Comparison of ENCODE assay signal across 8 mouse cellular contexts in genomic region chr10:13965974-13966829, GRCm38 (mm10). TPM values are rescaled to one million over a fixed set of nuclear protein-coding genes. Genes with fewer than 3 reads are reported as not detected.
DNase-seq lines count a peak whose midpoint lies in the region; ATAC-seq and TF ChIP-seq lines count a peak whose summit lies in the region.

Gene Hivep2 (plus strand): TSS chr10:13966075.

- H3K36me3 ChIP-seq in forebrain, embryonic 10.5 days (replicated peaks), result no peaks in the 10 kb centered on the region
- no peaks in the 10 kb centered on the region for H3K36me3 ChIP-seq in heart, embryonic 16.5 days (ENCODE audit: control insufficient read depth, insufficient read depth)
- no peaks in the 10 kb centered on the region for H3K36me3 ChIP-seq in liver, embryonic 16.5 days (ENCODE audit: control insufficient read depth, insufficient read depth)

- H3K27ac ChIP-seq in forebrain, embryonic 10.5 days, result peak within 1 kb of the TSS; percentile 93
- peak within 1 kb of the TSS; percentile 99 for H3K27ac ChIP-seq in heart, embryonic 16.5 days (ENCODE audit: low read length)
- peak within 1 kb of the TSS; percentile 59 for H3K27ac ChIP-seq in liver, embryonic 16.5 days (ENCODE audit: low read length)
- H3K27ac ChIP-seq in olfactory bulb, adult 2 months (ENCODE audit: insufficient read depth, low read depth, low read length), result peak within 1 kb of the TSS; percentile 100

- H3K9ac ChIP-seq in heart, embryonic 16.5 days (ENCODE audit: low read length), result peak within 1 kb of the TSS; percentile 92
- peak within 1 kb of the TSS; percentile 57 for H3K9ac ChIP-seq in liver, embryonic 16.5 days (ENCODE audit: low read depth, low read length)

- peak within 1 kb of the TSS; percentile 98 for H3K4me2 ChIP-seq in heart, embryonic 16.5 days (ENCODE audit: low read depth, low read length)
- peak within 1 kb of the TSS; percentile 74 for H3K4me2 ChIP-seq in liver, embryonic 16.5 days (ENCODE audit: low read depth, low read length)

- peak within 1 kb of the TSS; percentile 77 for H3K4me3 ChIP-seq in forebrain, embryonic 10.5 days
- peak within 1 kb of the TSS; percentile 92 for H3K4me3 ChIP-seq in heart, embryonic 16.5 days (ENCODE audit: low read length)
- peak within 1 kb of the TSS; percentile 65 for H3K4me3 ChIP-seq in liver, embryonic 16.5 days (ENCODE audit: low read depth, low read length)
- H3K4me3 ChIP-seq in olfactory bulb, adult 2 months (ENCODE audit: insufficient read depth, low read depth, low read length), result peak within 1 kb of the TSS; percentile 100

- H3K27me3 ChIP-seq in forebrain, embryonic 10.5 days (ENCODE audit: poor library complexity, severe bottlenecking), result peaks cover 60% of the 10 kb centered on the region
- no peaks in the 10 kb centered on the region for H3K27me3 ChIP-seq in heart, embryonic 16.5 days (ENCODE audit: control insufficient read depth, insufficient read depth, low read length)
- H3K27me3 ChIP-seq in liver, embryonic 16.5 days (ENCODE audit: control insufficient read depth, insufficient read depth, low read depth, low read length), result peaks cover 54% of the 10 kb centered on the region

- TF ChIP-seq CTCF in olfactory bulb, adult 2 months (IDR thresholded peaks at IDR 0.05; ENCODE audit: insufficient read depth, low read depth, low read length), result no peak

- no peaks in the 10 kb centered on the region for H3K9me3 ChIP-seq in forebrain, embryonic 10.5 days
- H3K9me3 ChIP-seq in heart, embryonic 16.5 days (replicated peaks; ENCODE audit: control insufficient read depth, low read length), result no peaks in the 10 kb centered on the region
- H3K9me3 ChIP-seq in liver, embryonic 16.5 days (replicated peaks; ENCODE audit: control insufficient read depth, low read length), result no peaks in the 10 kb centered on the region

- TF ChIP-seq POLR2A in olfactory bulb, adult 2 months (IDR thresholded peaks at IDR 0.05; ENCODE audit: insufficient read depth, low read depth, low read length), result no peak

- DNase-seq in CD4-positive, CD25-positive, alpha-beta regulatory T cell, adult 2 months (ENCODE audit: low read depth, low spot score), result peak; percentile 70
- peak; percentile 80 for DNase-seq in adrenal gland, postnatal 14 days
- DNase-seq in forebrain, embryonic 10.5 days (ENCODE audit: extremely low spot score, low spot score), result peak; percentile 67
- peak; percentile 49 to 70 for DNase-seq in kidney, postnatal 36 days
- peak; percentile 78 for DNase-seq in thymus, postnatal 4 days

- under 1% methylated on average over 66 of the region's 67 CpGs for WGBS in forebrain, embryonic 10.5 days
- WGBS in heart, embryonic 16.5 days, result under 1% methylated on average over 67 of the region's 67 CpGs
- WGBS in liver, embryonic 16.5 days (ENCODE audit: insufficient replicate concordance), result under 1% methylated on average over 66 of the region's 67 CpGs
- under 1% methylated on average over 67 of the region's 67 CpGs for WGBS in olfactory bulb, adult 2 months

- ATAC-seq in heart, embryonic 16.5 days (replicated peaks; ENCODE audit: extremely low read depth, insufficient read depth, low FRiP score), result peak; percentile 28
- ATAC-seq in liver, embryonic 16.5 days (ENCODE audit: low read depth), result no peak

- H3K4me1 ChIP-seq in forebrain, embryonic 10.5 days, result peaks cover 39% of the 10 kb centered on the region
- H3K4me1 ChIP-seq in heart, embryonic 16.5 days (ENCODE audit: control insufficient read depth, insufficient read depth, low read length), result 0 out of 2 replicates have a peak, but pooled peaks cover 2% of the 10 kb centered on the region
- H3K4me1 ChIP-seq in liver, embryonic 16.5 days (ENCODE audit: control insufficient read depth, low read depth, low read length), result no peaks in the 10 kb centered on the region; the same call in 1 of the 2 replicates
- H3K4me1 ChIP-seq in olfactory bulb, adult 2 months (ENCODE audit: control insufficient read depth, insufficient read depth, low read length), result peaks cover under 1% of the 10 kb centered on the region; the same call in 1 of the 2 replicates

RNA-seq across cellular contexts. Expression of gene Hivep2, which starts in this region (rescaled TPM):
- 27.2 and 31.2 TPM in 2 replicates for total RNA-seq in adrenal gland, postnatal 14 days (2021)
- 1.0 TPM in 2 replicates for polyA plus RNA-seq in forebrain, embryonic 10.5 days (2016; fragmentation: Nextera tagmentation; extraction: Ambion mirVana)
- polyA plus RNA-seq in heart, embryonic 16.5 days (2015; fragmentation: Nextera tagmentation; extraction: Ambion mirVana), result 5.1 and 5.7 TPM in 2 replicates
- polyA plus RNA-seq in liver, embryonic 16.5 days (2015; fragmentation: Nextera tagmentation; extraction: Ambion mirVana), result 0.55 and 0.68 TPM in 2 replicates
- polyA plus RNA-seq in olfactory bulb, adult 2 months (2012; ENCODE audit: insufficient read depth, insufficient read length, low replicate concordance, missing spikeins), result 134 and 206 TPM in 2 replicates

Comparison
In these comparisons a context has a peak if more than half of its experiments do, and no peak if none do; other contexts are left out.
1. RNA of gene Hivep2 (polyA plus RNA-seq): 134 to 206 TPM in olfactory bulb, adult 2 months; 5.1 to 5.7 TPM in heart, embryonic 16.5 days, 1.0 TPM in forebrain, embryonic 10.5 days and 0.55 to 0.68 TPM in liver, embryonic 16.5 days; every median in the first group is over 10 times any median in the second.
2. Peak in every context shown above with its lines, with median percentiles within 50 percentile points of each other: DNase-seq, H3K27ac ChIP-seq and H3K4me3 ChIP-seq.